Mouse (Mus musculus) left cerebral cortex, postnatal 14 days (tissue): Measurements from ENCODE around the gene Rasa2. TPM values are rescaled to one million over a fixed set of nuclear protein-coding genes. Genes with fewer than 3 reads are reported as not detected.
A peak's percentile ranks its signal among the peaks of the same experiment; 100 is the strongest.
"Not testable (repeated sequence)": the region's sequence is repeated elsewhere in the genome, so short reads cannot be mapped to it uniquely, and the experiment has no call there.

Experiments used
- DNase-seq, 2 experiments: peaks; one replicate each; pipeline ENCODE4 v3.0.0; 2021 to 2022; ENCODE audit warnings: low spot score in 2 of 2, mixed read lengths in 1 of 2
- intact Hi-C: fragments of 180-260 bp; cut with DNase I; formaldehyde crosslinking; loops from one replicate; pipeline ENCODE4 v1.15.1; 2025
- long read RNA-seq, 2 experiments: library from polyadenylated mRNA; stranded (forward); transcript quantifications; one replicate each; pipeline ENCODE4 v2.0.0; 2021
- total RNA-seq, 2 experiments: library from RNA; stranded (reverse); gene quantifications; 2 replicates each; pipeline ENCODE4 v1.2.3; 2021

Gene Rasa2
- total RNA-seq = 10 to 100 TPM; 25.3 to 26.4 TPM
- long read RNA-seq, experiment 1, full-length matches to known transcripts = 4 of 12 reads
- long read RNA-seq, experiment 1, partial matches to known transcripts = 5 of 12 reads
- long read RNA-seq, experiment 1, other reads (novel, unspliced or antisense) = 3 of 12 reads
- long read RNA-seq, experiment 2, full-length matches to known transcripts = 5 of 11 reads
- long read RNA-seq, experiment 2, partial matches to known transcripts = 1 of 11 reads
- long read RNA-seq, experiment 2, other reads (novel, unspliced or antisense) = 5 of 11 reads

DNA sequence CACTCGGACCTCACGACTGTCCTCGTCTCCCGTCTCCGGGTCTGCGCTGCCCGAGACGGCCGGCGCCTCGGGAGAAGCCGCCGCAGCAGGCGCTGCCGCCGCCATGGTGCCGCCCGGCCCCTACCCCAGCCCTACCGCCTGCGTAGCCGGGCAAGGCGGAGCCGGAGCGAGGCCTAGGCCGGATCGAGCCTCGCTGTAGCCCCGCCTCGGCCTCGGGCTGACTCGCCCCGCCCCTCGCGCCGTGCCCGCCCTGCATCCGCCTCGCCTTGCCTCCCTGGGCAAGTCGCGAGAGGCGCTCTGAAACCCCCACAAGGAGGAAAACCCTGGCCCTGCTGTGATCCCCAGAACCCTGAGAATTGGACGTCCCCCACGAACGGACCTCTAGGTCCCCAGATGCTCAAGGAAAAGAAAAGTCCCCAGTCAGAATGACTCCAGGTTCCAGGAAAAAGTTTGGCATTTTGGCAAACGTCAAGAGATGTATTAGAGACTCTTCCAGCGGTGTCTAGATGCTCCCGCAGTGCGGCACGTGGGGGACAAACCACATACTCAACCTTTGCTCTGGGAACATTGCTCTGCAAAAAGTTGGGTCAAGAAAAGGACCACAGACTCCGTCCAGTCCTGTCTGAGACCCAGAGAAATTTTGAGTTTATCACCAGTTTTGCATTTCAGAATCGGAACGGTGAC lies at the start of gene Rasa2:
TSS of gene Rasa2 (minus strand) at position 229 of the 684 bp plus-strand sequence.
- DNase-seq = peak; percentile 82 to 88
- intact Hi-C loops = no loop called here

DNA sequence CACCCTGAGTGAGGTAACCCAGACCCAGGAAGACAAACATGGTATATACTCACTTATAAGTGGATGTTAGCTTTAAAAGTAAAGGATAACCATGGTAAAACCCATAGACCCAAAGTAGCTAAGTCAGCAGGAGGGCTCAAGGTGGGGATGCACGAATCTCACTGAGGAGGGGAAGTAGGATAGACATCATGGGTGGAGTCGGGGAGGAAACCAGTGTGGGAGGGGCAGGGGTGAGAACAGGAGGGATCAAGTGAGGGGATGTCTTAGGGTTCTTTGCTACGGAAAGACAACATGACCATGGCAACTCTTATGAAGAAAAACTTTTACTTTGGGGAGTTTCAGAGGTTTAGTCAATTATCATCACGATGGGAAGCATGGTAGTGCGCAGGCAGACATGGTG lies 47.2 kb upstream of the Rasa2 start:
- no peak for DNase-seq

DNA sequence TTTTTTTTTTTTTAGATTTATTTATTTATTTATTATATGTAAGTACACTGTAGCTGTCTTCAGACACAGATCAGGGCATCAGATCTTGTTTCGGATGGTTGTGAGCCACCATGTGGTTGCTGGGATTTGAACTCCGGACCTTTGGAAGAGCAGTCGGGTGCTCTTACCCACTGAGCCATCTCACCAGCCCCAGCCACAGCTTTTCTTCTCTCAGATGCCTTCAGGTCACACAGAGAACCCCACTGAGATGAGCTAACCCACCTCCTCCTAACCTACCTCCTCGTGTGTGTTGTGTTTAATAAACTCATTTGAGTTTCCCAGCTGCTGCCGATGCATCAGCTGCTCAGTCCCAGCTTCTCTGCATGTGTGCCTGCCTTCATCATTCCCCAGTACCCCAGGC lies 46.3 kb upstream of the Rasa2 start:
- DNase-seq = not testable (repeated sequence)
- intact Hi-C loops = loop anchor here (5.0 kb wide), 1 partner anchor 80 kb away; no protein-coding TSS in a partner anchor

More for the DNA sequence above, 47.2 kb upstream of the Rasa2 start:
- intact Hi-C loops = loop anchor here (5.0 kb wide), 1 partner anchor 79 kb away; no protein-coding TSS in a partner anchor

DNA sequence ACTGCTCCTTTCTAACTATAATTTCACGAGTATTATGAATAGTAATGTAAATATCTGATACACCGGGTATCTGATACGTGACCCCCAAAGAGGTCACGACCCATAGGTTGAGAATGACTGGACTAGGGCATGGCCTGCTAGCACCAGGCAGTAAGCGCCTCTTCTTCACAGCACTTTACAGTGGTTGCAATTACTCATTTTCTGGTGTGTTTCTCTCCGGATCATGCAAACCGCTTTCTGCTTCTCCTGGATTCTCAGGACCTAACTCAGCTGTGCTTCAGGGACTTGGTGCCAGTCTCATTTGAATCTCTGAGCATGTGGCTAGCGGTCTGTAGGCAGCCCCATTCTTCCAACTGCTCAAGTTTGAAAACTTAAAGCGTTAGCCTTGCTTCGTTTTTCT lies 45.3 kb upstream of the Rasa2 start:
- intact Hi-C loops = loop anchor here (5.0 kb wide), 1 partner anchor 81 kb away; no protein-coding TSS in a partner anchor
- DNase-seq = no peak

DNA sequence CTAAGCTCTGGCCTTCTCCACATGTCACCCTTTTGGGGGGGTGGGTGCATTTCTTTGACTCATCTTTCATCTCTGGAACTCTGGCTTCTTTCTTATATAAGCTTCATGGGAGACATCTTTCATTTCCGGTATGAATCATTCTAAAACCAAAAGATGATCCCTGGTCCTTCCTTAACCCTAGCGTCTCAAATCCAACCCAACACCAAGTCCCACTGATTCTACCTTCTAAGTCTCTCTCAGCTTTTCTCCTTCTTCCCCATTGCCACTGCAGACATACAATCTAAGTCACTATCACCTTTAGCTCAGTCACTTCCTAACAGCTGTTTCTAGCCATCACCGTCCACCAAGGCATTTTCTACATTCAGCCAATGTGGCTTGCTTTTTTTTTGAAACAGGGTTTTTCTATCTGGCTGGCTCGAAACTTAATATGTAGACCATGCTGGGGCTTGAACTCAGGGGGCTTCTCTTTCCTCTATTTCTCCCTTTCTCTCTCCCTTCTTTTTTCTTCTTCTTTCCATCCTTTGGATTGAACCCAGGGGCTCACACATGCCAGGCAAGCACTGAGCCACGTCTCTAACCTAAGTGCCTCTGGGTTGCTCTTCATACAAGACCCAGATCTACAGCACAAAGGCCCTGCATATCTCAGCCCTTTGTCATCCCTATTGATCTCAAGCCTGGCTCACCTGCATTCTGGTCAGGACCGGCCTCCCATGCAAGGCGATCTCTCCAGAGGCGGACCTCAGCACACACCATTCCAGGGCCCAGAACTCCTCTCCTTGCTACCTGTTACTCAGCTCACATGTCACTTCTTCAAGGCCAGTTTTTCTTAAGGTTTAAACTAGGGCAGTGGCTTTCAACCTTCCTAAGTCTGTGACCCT lies 44.6 kb upstream of the Rasa2 start:
- DNase-seq = no peak
- intact Hi-C loops = loop anchor here (5.0 kb wide), 1 partner anchor 81 kb away; no protein-coding TSS in a partner anchor

DNA sequence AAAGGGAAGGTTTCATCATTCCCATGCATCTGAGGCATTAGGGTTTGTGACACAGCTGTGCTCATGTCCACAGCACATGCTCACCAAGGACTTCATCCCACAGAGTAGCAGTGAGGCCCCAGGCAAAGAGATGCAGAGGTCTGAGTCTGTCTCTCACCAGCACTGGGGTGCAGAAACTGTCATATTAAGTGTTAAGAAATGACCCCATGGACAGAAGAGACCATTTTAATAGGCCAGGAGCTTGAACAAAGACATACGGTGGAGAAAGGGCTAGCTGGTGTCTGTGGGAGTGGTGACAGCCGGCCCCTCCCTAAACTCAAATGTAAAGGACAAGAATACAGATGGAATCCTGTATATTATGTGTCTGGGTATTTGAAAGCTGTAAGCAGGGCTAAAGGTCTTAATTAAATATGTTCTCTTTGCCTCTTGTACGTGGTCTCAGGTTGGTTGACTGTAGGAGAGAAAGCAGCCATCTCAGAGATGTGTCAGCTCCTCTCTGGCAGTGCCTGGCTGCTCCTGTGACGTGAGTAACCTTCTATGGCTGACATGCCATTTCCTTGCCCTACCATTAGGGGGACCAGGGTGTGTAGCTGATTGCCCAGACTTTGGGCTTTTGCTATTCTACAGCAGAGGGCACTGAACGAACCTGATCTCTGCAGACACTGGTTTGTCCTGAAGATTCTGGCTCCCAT lies 43.8 kb upstream of the Rasa2 start:
- intact Hi-C loops = loop anchor here (5.0 kb wide), 1 partner anchor 82 kb away; no protein-coding TSS in a partner anchor
- DNase-seq = peak in 1 of 2 experiments; percentile 67

DNA sequence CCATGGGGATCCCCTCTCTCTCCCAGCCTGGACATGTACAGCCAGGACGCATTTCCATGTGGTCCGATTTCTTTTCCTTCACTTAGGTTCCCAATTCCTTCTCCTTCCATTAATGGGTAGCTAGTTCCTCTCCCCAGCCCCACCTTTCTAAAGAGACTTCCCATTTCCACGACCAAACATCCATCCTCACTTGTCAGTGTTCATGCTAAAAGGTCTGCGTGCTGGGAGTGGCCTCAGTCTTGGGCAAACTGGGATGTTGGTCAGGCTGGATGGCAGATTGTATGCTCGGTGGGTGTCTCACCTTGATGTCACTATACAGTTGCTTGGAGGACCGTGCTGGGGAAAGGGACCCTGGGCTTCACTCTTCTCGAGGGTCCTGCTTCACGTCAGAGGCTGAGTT lies 42.9 kb upstream of the Rasa2 start:
- intact Hi-C loops = loop anchor here (5.0 kb wide), 1 partner anchor 128 kb away; no protein-coding TSS in a partner anchor
- DNase-seq = no peak

DNA sequence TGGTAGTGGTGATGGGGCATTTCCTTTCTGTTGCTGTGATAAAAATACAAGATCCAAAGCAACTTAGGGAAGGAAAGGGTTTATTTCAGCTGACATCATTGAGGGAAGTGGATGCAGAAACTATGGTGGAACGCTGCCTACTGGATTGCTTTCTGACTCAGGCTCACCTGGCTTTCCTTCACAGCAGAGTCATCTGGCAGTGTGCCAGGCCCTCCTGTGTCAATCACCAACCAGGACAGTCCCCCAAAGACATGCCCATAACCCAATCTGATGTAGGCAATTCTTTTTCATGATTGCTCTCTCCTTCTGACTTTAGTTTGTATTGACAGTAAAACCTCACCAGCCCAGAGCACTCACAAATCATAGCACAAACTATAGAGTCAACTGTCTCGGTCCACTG lies 41.0 kb upstream of the Rasa2 start:
- DNase-seq = no peak
- intact Hi-C loops = loop anchor here (5.0 kb wide), 1 partner anchor 130 kb away; no protein-coding TSS in a partner anchor

DNA sequence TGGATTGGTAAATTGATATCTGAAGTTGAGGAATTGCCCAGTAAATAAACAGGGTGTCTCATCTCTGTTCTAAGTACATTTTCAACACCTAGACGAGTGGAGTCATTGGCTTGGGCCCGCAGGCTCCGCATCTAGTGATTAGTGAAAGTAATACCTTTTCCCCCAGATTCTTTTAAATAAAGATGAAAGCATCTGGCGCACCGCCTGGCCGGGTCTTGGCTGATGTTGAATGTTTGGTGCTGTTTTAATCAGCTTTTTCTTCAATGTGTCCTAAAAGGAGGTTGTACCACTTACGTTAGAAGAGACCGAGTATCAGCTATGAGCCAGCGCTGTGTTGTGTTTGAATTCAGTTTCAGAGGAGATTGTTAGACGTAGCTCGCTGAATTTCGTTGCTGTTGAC lies 39.8 kb upstream of the Rasa2 start:
- intact Hi-C loops = loop anchor here (5.0 kb wide), 1 partner anchor 131 kb away; no protein-coding TSS in a partner anchor
- no peak for DNase-seq

DNA sequence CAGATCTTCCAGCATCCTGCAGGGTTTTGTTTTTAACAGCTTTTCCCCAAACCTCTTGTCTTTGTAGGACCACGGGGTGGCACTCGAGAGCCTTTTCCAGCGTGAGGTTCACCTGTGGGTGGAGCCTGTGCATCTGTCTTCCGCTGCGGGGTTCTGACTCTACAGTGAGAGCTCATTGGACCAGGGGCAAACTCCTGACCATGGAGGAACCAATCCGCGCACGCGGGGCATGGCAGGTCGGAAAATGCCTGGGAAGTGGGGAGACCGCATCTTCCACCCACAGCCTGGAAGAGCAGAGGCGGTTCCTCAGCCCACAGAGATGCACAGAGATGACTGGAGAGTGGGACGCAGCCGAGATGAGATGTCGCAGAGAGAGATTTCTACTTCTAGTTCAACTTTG lies 38.5 kb upstream of the Rasa2 start:
- DNase-seq = peak; percentile 97 to 98
- intact Hi-C loops = loop anchor here (2.0 to 5.0 kb wide), 3 partner anchors 97 to 149 kb away; no protein-coding TSS in a partner anchor

DNA sequence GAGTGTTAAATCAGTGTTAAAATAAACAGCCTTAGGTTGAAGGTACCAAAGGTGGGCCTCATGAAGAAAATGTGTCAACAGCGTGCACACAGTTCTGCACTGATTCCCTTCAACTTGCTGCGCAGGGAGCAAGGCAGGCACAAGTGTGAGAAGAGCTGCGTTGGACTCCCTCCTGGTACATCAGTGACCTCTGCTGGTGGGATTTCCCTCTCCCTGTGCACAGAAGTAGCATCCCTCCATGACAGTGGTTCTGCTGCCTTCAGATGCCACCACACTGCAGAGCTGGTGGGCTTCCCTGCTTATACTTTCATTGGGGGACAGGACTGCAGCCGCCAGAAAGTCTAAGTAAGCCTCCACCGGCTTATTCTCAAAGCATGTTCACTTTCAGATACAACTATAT lies 37.2 kb upstream of the Rasa2 start:
- peak; percentile 69 to 82 for DNase-seq
- intact Hi-C loops = loop anchor here (2.0 kb wide), 2 partner anchors 96 to 150 kb away; no protein-coding TSS in a partner anchor

DNA sequence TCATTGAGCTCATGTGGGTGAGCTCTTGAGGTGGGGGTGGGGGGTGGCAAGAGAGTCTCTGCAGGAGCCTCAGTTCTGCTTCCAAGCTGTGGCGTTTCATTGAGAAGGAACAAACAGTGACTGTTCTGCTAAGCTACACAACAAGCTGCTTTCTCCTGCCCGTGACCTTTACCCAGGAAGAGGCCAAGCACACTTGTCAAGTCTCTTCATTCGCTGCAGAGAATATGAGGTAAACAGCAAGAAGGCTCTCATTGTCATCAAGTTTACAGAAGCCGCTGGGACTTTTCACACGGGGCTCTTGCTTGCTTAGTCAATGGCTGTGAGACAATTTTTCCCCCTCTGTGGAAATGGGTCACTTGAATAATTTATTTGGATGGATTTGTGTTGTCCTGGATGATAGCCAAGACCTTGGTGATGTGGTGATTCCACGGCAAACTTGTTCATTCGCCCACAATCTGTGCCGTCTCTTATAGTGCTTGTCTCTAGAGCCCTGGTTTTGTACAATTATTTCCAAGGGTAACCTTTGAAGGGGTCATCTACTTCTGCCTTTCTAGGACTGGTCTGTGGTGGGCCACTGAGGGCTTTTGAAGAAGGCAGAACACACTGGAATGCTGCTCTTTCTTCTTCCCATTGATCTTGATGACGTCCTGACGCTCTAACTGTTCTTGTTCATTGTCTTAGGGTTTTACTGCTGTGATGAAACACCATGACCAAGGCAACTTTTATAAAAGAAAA lies 29.3 kb upstream of the Rasa2 start:
- DNase-seq = peak; percentile 32 to 67
- intact Hi-C loops = no loop called here

DNA sequence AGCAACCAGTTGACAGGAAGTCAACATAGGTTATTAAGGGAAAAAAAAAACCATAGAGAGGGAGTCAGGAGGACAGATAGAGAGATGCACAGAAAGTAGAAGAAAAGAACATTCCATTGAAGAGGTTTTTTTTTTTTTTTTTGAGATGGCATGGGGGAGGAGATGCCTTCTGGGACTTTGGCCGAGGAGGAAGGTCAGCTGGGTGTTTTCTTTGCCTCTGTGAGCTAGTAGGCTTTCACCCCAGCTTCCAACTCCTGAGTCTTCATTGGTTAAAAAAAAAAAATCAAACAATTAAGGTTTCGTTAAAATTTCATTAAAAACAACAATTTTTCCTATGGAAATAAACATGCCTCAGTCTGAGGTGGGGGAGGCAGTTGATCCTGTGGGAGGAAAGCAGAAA lies 28.4 kb upstream of the Rasa2 start:
- no peak for DNase-seq
- intact Hi-C loops = no loop called here

DNA sequence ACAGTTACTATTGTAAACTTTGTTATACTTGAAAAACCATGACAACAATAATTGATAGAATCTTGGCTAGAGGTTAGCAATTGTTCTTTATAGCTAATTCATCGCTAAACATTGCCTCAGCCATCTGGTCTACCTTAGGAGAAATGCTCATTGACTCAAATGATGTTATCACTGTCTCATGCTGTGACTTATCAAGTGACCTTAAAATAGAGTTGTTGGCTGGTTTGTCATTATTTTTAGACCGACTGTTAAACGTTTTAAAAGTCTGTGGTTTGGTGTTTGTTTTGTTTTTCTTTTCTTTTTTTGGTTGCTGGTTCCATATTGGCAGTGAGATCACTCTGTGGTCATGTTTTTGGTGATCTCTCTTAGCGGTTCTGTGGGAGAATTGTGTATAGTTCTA lies 22.1 kb upstream of the Rasa2 start:
- intact Hi-C loops = no loop called here

DNA sequence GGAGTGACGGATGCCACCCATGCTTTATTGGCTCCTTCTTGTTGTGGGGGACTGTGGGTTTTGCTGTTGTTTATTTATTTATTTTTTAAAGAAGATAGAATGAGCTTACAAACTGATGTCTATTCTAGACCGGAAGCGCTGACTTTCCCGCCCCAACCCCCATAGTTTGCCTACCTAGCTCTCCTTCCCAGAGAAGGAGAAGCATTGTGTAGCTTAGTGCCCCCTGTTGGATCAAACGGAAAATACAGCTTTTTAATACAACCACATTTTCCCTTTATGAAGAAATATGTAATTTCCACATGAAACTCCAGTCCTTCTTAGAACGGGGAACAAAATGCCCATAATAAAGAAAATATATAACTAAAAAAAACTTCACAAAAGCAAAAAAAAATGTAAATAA lies 21.3 kb upstream of the Rasa2 start:
- no peak for DNase-seq
- intact Hi-C loops = no loop called here

More for the DNA sequence above, 22.1 kb upstream of the Rasa2 start:
- no peak for DNase-seq

DNA sequence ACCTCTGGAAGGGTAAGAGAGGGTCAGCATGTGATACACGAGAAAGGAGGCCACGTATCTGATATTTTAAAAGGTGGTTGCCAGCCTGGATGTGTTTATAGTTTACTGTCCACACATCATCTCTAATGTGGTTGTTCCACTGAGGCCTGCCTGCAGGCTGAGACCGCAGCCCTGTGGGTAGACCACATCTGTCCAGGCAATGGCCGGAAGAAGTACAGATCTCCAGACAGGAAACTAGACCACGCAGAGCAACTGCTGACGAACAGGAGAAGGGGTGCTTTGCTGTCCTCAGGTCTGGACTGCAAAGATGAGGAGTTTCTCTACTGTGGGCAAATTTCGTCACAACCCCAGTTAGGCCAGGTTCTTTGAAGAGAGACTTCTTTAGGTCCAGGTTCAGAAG lies 19.4 kb upstream of the Rasa2 start:
- DNase-seq = no peak
- intact Hi-C loops = no loop called here

DNA sequence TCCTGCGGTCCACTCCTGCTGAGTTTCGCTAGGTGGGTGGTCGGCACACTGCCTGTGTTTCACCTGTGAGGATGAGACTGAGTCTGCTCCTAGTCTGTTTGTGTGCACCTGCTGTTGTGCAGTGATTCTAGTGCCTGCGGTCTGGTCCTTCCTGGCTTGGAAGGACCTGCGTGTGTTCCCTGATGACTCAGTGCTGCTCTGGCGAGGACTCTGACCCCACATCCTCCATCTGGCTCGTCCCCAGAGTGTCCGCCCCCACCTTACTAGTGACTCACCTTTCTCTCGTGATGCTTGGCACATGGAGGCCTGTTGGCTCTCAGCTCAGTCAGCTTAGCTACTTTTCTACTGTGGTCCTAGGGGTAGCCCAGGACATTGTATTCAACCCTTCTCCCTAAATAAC lies 18.5 kb upstream of the Rasa2 start:
- peak in 1 of 2 experiments; percentile 9 for DNase-seq
- intact Hi-C loops = no loop called here

DNA sequence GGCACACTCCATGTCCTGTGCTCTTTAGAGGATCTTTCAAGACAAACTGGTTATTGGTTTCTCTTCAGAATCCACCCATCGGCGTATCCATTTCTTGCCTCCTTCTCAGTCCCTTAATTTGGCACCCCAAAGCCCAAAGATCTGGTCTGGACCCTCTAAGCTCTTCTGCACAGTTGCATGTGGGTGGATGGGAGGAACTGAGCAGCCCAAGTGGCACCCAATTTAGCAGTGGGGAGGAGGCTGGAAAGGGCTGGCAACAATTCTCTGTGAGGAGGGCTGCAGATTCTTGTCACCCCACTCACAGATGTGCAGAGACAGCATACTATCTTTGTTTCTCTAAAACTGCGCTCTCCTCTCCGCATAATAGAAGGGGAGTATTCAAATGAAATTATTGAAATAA lies 17.9 kb upstream of the Rasa2 start:
- peak in 1 of 2 experiments; percentile 28 for DNase-seq
- intact Hi-C loops = no loop called here
